Mouse (Mus musculus) CD4-positive, CD25-positive, alpha-beta regulatory T cell, adult 2 months (primary cell): ENCODE results near the gene Ahnak2.

Source experiments
- DNase-seq: peaks from one replicate; pipeline ENCODE4 v3.0.0-alpha.2; 2012; ENCODE audit warnings: low read depth, low spot score

Gene Ahnak2

GRCm38 (mm10) chr12:112734881-112735655 lies 67.4 kb downstream of the Ahnak2 start:
- DNase-seq, result no peak

- no peak for DNase-seq
Measured at GRCm38 (mm10) chr12:112734108-112734820, 68.2 kb downstream of the Ahnak2 start.

GRCm38 (mm10) chr12:112732591-112732990 lies 69.9 kb downstream of the Ahnak2 start:
- no peak for DNase-seq

GRCm38 (mm10) chr12:112730808-112731207 lies 71.6 kb downstream of the Ahnak2 start:
- no peak for DNase-seq

- no peak for DNase-seq
Measured at GRCm38 (mm10) chr12:112727801-112728200, 74.7 kb downstream of the Ahnak2 start.

- peak; percentile 84 for DNase-seq
Measured at GRCm38 (mm10) chr12:112724077-112724805, 78.2 kb downstream of the Ahnak2 start.

GRCm38 (mm10) chr12:112723445-112723844 lies 79.0 kb downstream of the Ahnak2 start:
- DNase-seq, result no peak

GRCm38 (mm10) chr12:112723028-112723330 lies 79.5 kb downstream of the Ahnak2 start:
- no peak for DNase-seq

GRCm38 (mm10) chr12:112722240-112723027 lies 80.0 kb downstream of the Ahnak2 start:
- DNase-seq, result peak; percentile 56
